Mouse (Mus musculus) urinary bladder, postnatal 10 days (tissue): Measurements from ENCODE around the gene Gm9767.

ENCODE experiments used
- DNase-seq: peaks from one replicate; pipeline ENCODE4 v3.0.0; 2022; ENCODE audit warnings: low spot score

Gm9767 gene

GRCm38 (mm10) chr10:26077671-26078481 lies at the start of gene Gm9767:
Gene Gm9767 (plus strand): TSS chr10:26078255.
- no peak for DNase-seq

GRCm38 (mm10) chr10:26034931-26035330 lies 43.1 kb upstream of the Gm9767 start:
- DNase-seq: no peak

- no peak for DNase-seq
Measured at GRCm38 (mm10) chr10:26051177-26051576, 26.9 kb upstream of the Gm9767 start.

GRCm38 (mm10) chr10:26059662-26060307 lies 18.3 kb upstream of the Gm9767 start:
- DNase-seq: no peak

GRCm38 (mm10) chr10:26063071-26063470 lies 15.0 kb upstream of the Gm9767 start:
- DNase-seq: no peak

- DNase-seq: no peak
Measured at GRCm38 (mm10) chr10:26071986-26072385, 6.1 kb upstream of the Gm9767 start.

GRCm38 (mm10) chr10:26076949-26077348 lies 1.1 kb upstream of the Gm9767 start:
- no peak for DNase-seq

GRCm38 (mm10) chr10:26078521-26079142 lies 577 bp downstream of the Gm9767 start, which contains the start of gene Tmem200a:
Gene Tmem200a (minus strand): TSS chr10:26079052.
- DNase-seq: no peak

GRCm38 (mm10) chr10:26079678-26080077 lies 1.6 kb downstream of the Gm9767 start:
- DNase-seq: no peak

GRCm38 (mm10) chr10:26082081-26082480 lies 4.0 kb downstream of the Gm9767 start:
- no peak for DNase-seq

GRCm38 (mm10) chr10:26103330-26103982 lies 25.4 kb downstream of the Gm9767 start:
- no peak for DNase-seq

- no peak for DNase-seq
Measured at GRCm38 (mm10) chr10:26114409-26114808, 36.4 kb downstream of the Gm9767 start.

GRCm38 (mm10) chr10:26119067-26119821 lies 41.2 kb downstream of the Gm9767 start:
- no peak for DNase-seq

- DNase-seq: no peak
Measured at GRCm38 (mm10) chr10:26119822-26120183, 41.7 kb downstream of the Gm9767 start.
